Mouse (Mus musculus): Measurements from ENCODE around the gene Areg.

Gene Areg

GRCm38 (mm10) chr5:91139446-91139873 lies at the start of gene Areg:
Gene Areg, plus strand, starts transcription at chr5:91139599.
- peak; percentile 60 to 69 for DNase-seq

GRCm38 (mm10) chr5:91090301-91090700 lies 49.1 kb upstream of the Areg start:
- no peak for DNase-seq

DNA sequence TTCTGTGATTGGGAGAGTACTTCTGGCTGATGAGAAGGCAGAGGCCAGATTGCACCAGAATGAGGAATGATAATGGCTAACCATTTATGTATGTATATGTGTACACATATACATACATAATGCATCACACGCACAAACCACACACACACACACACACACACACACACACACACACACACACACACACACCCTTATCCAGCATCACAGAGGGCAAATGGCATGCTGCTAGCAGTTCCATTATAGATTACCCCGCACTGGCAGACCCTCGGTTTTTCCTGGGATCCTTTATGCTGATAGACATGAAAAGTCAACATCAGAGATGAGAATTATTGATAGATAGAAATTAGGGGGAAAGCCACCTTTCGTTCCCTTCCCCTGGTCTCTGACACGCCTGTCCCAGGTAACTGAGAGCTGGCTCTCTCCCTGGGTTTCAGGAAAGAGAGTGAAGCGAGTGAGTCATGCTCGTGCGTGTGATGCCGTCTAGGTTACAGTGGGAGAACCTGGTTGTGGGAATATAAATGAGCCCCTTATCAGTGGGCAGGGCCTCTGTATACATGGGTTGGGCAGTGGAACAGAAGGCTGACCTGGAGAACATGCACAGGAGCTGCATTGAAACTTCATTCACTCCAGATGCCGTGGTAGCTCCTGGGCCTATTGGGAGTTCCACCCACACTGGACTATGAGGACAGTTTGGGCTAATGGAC lies 41.3 kb upstream of the Areg start:
- no peak for DNase-seq

DNA sequence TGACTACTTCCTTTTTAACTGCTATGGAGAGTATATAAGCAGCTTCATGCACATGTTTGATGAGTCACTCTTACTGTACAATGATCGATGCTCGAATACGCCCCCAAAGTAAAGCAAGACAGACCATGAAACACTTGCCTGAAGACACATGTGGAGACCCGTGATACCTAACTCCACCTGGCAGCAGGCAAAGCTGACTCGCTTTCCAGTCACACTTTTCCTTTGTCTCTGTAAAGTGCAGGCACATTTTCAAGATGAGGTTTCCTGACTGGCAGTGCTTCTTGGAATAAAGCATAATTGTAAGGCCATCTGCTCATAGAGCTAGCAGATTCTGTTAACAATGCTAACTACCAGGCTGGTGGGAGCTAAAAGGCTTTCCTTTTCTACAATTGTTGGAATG lies 37.7 kb upstream of the Areg start:
- no peak for DNase-seq

DNA sequence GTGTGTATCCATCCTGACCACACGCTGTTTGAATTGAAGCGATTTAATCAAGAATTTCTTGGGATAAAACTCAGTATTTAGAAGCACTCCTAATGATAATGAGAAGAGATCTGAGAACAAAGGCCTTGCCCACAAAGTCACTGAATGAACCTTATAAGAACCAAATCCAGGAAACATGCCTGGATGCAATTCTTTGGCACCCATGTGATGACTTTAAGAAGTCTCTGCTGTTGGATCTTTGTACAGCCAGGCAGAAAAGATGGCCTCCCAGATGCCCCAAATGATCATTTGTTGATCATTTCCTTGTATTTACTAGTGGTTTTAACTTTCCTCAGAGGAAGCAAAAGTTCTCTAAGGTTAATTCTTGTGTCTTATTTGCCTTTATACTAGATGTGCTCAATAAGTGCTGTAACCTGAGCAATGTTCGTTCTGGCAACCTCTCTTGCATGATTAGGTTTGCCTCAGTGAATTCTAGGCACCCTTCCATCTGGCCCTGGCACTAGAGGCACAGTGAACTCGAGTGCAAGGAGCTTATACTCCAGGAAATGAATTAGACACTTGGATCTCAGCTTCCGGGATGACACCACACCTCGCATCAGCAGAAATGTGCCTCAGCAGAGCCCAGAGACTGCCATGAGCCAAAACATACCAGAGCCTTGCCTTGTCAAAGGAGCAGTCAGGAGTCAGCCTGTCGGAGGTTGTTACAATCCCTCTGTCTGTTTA lies 35.3 kb upstream of the Areg start:
- DNase-seq: no peak

- no peak for DNase-seq
Measured at GRCm38 (mm10) chr5:91106248-91106647, 33.2 kb upstream of the Areg start.

- no peak for DNase-seq
Measured at GRCm38 (mm10) chr5:91110023-91110670, 29.3 kb upstream of the Areg start.

DNA sequence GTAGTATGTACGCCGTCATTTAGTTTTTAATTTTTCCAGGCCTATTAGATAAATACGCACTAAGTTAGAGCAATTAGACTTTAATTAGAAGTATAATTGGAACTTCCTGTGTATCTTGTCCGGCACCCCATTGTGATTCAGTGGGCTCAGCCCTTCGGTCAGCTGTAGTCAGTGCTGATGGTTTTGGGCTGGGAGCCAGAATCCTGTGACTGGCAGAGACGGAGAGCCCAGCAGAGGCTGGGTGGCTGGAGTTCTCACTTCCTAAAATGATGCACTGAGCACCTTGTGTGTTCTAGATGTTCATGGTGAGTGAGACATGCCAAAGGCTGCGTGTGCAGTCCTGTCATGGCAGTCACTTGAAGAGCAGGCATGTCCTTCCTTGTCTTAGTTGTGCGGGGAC lies 28.4 kb upstream of the Areg start:
- no peak for DNase-seq

DNA sequence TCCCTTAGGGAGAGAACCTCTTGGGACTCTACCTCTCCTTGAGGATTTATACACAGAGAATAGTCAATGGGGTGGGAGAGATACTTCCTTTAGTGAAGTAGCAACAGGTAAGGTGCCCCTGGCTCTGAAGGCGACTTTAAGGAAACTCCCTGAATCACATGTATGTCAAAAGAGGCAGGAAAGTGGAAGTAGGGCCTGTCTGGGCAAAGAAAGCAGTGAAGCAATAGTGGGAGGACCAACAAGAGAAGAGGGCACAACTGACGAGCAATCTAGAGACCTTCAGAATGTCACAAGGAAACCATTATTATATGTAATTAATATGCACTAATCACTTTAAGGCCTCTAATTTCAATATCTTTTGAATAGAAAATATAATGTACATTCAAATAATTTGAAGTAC lies 25.4 kb upstream of the Areg start:
- DNase-seq: no peak

DNA sequence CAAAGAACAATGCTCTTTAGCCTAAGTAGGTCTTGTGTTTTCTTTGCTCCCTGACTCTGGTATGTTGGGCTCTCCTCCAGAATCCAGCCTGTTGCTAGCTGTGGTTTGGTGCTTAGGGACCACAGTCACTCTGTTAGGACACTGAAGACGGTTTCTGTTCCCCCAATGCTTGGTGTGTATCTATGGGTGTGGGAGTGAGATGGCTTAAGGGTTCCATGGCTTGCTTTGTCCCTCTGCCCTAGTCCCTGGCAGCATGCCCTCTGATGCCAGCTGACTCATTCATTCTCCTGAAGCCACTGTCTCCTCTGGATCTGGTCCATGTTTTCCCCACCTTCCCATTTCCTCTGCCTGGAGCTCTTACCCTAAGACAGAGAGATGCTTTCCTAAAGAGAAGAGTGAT lies 24.8 kb upstream of the Areg start:
- DNase-seq: peak in 1 of 2 experiments; percentile 14

DNA sequence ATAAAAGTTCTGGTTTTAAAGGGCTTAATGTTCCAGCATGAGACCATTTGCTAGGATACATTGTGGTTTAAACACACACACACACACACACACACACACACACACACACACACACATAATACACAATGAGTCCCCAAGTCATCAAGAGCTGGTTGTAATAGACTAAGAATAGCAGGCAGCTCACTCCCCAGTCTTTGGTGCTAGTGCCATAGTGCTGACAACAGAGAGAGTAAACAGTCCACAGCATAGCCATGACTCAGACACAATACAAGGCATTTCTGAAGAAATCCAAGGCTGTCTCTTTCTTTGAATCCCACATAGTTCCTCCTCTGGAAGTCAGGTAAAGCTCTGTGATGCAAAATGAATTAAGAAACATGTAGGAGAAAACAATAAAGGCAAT lies 20.8 kb upstream of the Areg start:
- no peak for DNase-seq

DNA sequence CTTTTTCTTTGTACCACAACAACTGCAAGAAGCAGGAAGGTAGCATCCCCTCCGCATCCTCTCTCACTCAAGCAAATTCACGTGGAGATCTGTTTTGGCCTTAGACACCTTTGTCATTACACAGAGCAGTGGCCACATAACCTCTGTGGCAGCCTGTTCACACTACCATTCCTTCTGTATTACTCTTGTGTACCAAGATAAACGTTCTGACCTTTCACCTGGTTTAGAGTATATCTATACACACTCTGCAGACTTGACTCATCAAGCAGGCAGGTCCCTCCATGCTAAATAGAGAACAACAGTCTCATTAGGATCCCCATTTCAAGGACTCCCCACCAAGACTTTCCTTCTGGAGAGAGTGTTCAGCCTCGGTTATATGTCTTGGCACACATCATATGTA lies 16.0 kb upstream of the Areg start:
- no peak for DNase-seq

DNA sequence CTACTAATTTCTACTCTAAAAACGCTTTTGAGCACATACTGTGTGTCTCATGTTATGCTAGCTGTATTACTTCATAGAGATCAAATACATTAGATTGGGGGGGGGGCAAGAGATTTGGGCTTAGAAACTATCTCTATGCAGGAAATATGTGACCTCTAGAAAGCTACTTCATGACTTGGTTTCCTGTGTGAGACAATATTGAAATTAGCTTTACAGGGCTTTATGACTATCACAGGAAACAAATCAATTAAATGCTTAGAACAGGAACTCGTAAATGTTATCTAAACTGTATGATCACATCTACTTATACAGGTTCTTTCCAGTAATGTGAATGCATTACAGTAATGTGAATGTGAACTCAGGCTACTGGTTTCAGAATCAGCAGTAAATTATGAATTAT lies 15.3 kb upstream of the Areg start:
- DNase-seq: no peak

DNA sequence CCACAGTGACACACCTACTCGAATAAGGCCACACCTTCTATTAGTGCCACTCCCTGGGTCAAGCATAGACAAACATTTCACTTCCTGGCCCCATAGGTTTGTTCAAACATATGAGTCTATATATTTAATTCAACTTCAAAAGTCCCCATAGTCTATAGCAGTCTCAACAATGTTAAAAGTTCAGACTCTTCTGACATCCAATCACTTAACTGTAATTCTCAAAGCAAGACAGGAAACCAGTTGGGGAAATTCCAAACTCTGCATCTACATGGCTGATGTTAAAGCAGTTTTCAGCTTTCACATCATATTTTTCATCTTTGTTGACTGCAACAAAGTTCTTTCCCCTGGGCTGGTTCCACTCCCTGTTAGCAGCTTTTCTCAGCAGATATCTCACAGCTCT lies 12.8 kb upstream of the Areg start:
- no peak for DNase-seq

- no peak for DNase-seq
Measured at GRCm38 (mm10) chr5:91134961-91135360, 4.4 kb upstream of the Areg start.

- DNase-seq: no peak
Measured at GRCm38 (mm10) chr5:91138970-91139369, 429 bp upstream of the Areg start.

- DNase-seq: no peak
Measured at GRCm38 (mm10) chr5:91140896-91141448, 1.6 kb downstream of the Areg start.

- DNase-seq: no peak
Measured at GRCm38 (mm10) chr5:91144971-91145370, 5.6 kb downstream of the Areg start.

DNA sequence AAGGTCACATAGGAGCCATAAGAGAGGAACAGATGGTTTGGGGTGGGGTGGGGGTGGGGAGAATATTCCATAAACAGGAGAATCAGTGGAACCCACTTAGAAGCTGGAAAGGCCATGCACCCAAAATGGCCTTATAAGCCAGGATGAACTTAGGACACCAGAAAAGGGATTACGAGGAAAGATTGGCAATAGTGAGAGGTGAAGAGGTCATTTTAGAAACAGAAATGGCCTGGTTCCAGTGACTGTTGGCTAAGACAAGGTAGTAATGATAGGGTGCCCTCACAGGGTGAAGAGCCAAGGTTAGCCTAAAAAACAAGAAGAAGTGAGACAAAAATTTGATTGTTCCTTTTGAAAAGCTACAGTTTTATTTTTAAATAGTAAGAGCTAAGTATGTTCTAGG lies 7.6 kb downstream of the Areg start:
- DNase-seq: no peak

GRCm38 (mm10) chr5:91148054-91148453 lies 8.7 kb downstream of the Areg start:
- no peak for DNase-seq

- DNase-seq: no peak
Measured at GRCm38 (mm10) chr5:91156677-91157076, 17.3 kb downstream of the Areg start.

GRCm38 (mm10) chr5:91157169-91157568 lies 17.8 kb downstream of the Areg start:
- DNase-seq: no peak

DNA sequence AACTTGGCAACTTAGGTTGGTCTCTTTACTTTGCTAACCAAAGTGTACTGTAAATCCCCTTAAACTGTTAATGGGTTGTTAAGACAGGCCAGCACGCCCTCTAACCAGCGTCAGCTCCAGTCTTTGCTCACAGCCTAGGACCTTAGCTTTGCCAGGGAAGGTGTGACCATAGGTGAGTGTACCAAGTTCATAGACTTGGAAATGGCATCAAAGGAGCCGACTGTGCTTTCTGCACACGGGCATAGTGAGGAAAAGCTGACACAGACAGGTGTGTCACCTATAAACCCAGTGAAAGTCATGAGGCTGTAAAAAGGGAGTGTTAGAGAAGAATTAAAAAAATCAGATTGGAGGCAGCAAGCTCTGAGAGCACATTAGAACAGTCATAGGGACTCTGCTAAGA lies 23.4 kb downstream of the Areg start:
- DNase-seq: no peak

GRCm38 (mm10) chr5:91166601-91167000 lies 27.2 kb downstream of the Areg start:
- DNase-seq: no peak

Measured in lung, postnatal 4 days (tissue).